Mouse (Mus musculus) heart, embryonic 13.5 days (tissue): ENCODE results near the gene Ggt5. TPM values are rescaled to one million over a fixed set of nuclear protein-coding genes. Genes with fewer than 3 reads are reported as not detected.

Source experiments
- ATAC-seq: fragments of 200-750 bp; cut with Nextera tagmentation; 2 replicates; pipeline ENCODE4 v1.8.0; 2017; ENCODE audit warnings: moderate TSS enrichment; ENCODE audit not compliant: insufficient number of reproducible peaks, low FRiP score, low TSS enrichment; ENCODE audit errors: extremely low read depth
- H3K27ac ChIP-seq: fragments of 300-500 bp; sonication (generic); replicated peaks from 2 replicates; pipeline ENCODE4 v1.5.1; 2015; ENCODE audit warnings: moderate library complexity, mild to moderate bottlenecking, inconsistent platforms
- H3K27me3 ChIP-seq: fragments of 300-500 bp; sonication (generic); replicated peaks from 2 replicates; pipeline ENCODE4 v1.6.1; 2015; ENCODE audit warnings: mild to moderate bottlenecking, inconsistent platforms
- H3K36me3 ChIP-seq: fragments of 300-500 bp; sonication (generic); 2 replicates; pipeline ENCODE4 v1.6.1; 2015; ENCODE audit warnings: mild to moderate bottlenecking, inconsistent platforms
- H3K4me1 ChIP-seq: fragments of 300-500 bp; sonication (generic); 2 replicates; pipeline ENCODE4 v1.6.1; 2015; ENCODE audit warnings: inconsistent platforms
- H3K4me2 ChIP-seq: fragments of 300-500 bp; sonication (generic); 2 replicates; pipeline ENCODE4 v1.6.1; 2015; ENCODE audit warnings: inconsistent platforms, mild to moderate bottlenecking, moderate library complexity
- H3K4me3 ChIP-seq: fragments of 300-500 bp; sonication (generic); 2 replicates; pipeline ENCODE4 v1.5.1; 2015; ENCODE audit warnings: moderate library complexity, mild to moderate bottlenecking, inconsistent platforms
- H3K9ac ChIP-seq: fragments of 300-500 bp; sonication (generic); 2 replicates; pipeline ENCODE4 v1.6.1; 2015; ENCODE audit warnings: inconsistent platforms, mild to moderate bottlenecking, moderate library complexity
- H3K9me3 ChIP-seq: fragments of 300-500 bp; sonication (generic); 2 replicates; pipeline ENCODE4 v1.6.1; 2016; ENCODE audit warnings: inconsistent platforms
- WGBS: fragments of 180-500 bp; shearing (Covaris S2); methylation state at CpG from one replicate; pipeline ENCODE4 v1.1.7; 2015; ENCODE audit warnings: mixed read lengths; 5-methylcytosine and 5-hydroxymethylcytosine counted together
- polyA plus RNA-seq: library from polyadenylated mRNA; unstranded; fragments of >200 nt; fragmentation: Nextera tagmentation; extraction: Ambion mirVana; gene quantifications from 2 replicates; pipeline ENCODE4 v1.2.1, GENCODE M21; 2015

Gene Ggt5
- polyA plus RNA-seq, 1 experiment from 2014 or later, result 7.1 TPM

- 52% methylated on average over 16 of the region's 16 CpGs for WGBS
- H3K36me3 ChIP-seq, result no peaks in the 10 kb centered on the region
- H3K27ac ChIP-seq, result peak overlapping the region; percentile 78
- ATAC-seq, result no peak
- peak overlapping the region; percentile 37 for H3K4me3 ChIP-seq
- H3K9me3 ChIP-seq, result no peaks in the 10 kb centered on the region
- H3K9ac ChIP-seq, result peak overlapping the region; percentile 66
- H3K4me1 ChIP-seq, result peaks cover 53% of the 10 kb centered on the region
- peaks cover 15% of the 10 kb centered on the region for H3K27me3 ChIP-seq
- peak overlapping the region; percentile 62 for H3K4me2 ChIP-seq
Measured at GRCm38 (mm10) chr10:75589651-75590050, 511 bp downstream of the Ggt5 start.

- Histone ChIP-seq H3K9me3 (no peaks in the 10 kb centered on the region), H3K4me2 (peak overlapping the region; percentile 62), H3K9ac (no peak overlapping the region), H3K4me3 (no peak overlapping the region), H3K27ac (peak overlapping the region; percentile 78), H3K4me1 (peaks cover 55% of the 10 kb centered on the region), H3K36me3 (no peaks in the 10 kb centered on the region), H3K27me3 (0 out of 2 replicates have a peak, but pooled peaks cover 4% of the 10 kb centered on the region)
- WGBS, result 60% methylated on average over 12 of the region's 12 CpGs
- no peak for ATAC-seq
Measured at GRCm38 (mm10) chr10:75591211-75591894, 2.2 kb downstream of the Ggt5 start.

GRCm38 (mm10) chr10:75592585-75592984 is 3.4 kb downstream of the Ggt5 start:
- Histone ChIP-seq H3K9me3 (peaks cover 10% of the 10 kb centered on the region), H3K27me3 (no peaks in the 10 kb centered on the region), H3K36me3 (no peaks in the 10 kb centered on the region), H3K9ac (no peak overlapping the region), H3K27ac (peak overlapping the region; percentile 78; the same call in 1 of the 2 replicates), H3K4me2 (no peak overlapping the region), H3K4me3 (no peak overlapping the region), H3K4me1 (peaks cover 51% of the 10 kb centered on the region)
- ATAC-seq, result no peak
- WGBS, result 64% methylated on average over 7 of the region's 7 CpGs

GRCm38 (mm10) chr10:75595981-75596380 is 6.8 kb downstream of the Ggt5 start:
- H3K36me3 ChIP-seq, result peaks cover 4% of the 10 kb centered on the region; the same call in 1 of the 2 replicates
- H3K4me3 ChIP-seq, result no peak overlapping the region
- no peaks in the 10 kb centered on the region for H3K27me3 ChIP-seq
- no peak for ATAC-seq
- H3K4me1 ChIP-seq, result peaks cover 20% of the 10 kb centered on the region
- peaks cover 15% of the 10 kb centered on the region for H3K9me3 ChIP-seq
- no peak overlapping the region for H3K9ac ChIP-seq
- no peak overlapping the region for H3K4me2 ChIP-seq
- no peak overlapping the region for H3K27ac ChIP-seq
- 67% methylated on average over 8 of the region's 8 CpGs for WGBS

GRCm38 (mm10) chr10:75600189-75600730 is 11.1 kb downstream of the Ggt5 start:
- Histone ChIP-seq H3K27ac (no peak overlapping the region), H3K36me3 (peaks cover 4% of the 10 kb centered on the region; the same call in 1 of the 2 replicates), H3K4me2 (no peak overlapping the region), H3K9me3 (peaks cover 15% of the 10 kb centered on the region), H3K4me3 (no peak overlapping the region), H3K4me1 (peaks cover 5% of the 10 kb centered on the region), H3K27me3 (no peaks in the 10 kb centered on the region), H3K9ac (no peak overlapping the region)
- ATAC-seq, result no peak
- 57% methylated on average over 7 of the region's 7 CpGs for WGBS

GRCm38 (mm10) chr10:75605162-75605846 is 16.2 kb downstream of the Ggt5 start:
- WGBS, result 32% methylated on average over 11 of the region's 11 CpGs
- Histone ChIP-seq H3K27ac (no peak overlapping the region), H3K36me3 (no peaks in the 10 kb centered on the region), H3K9me3 (no peaks in the 10 kb centered on the region), H3K4me3 (no peak overlapping the region), H3K27me3 (no peaks in the 10 kb centered on the region), H3K4me1 (peaks cover 10% of the 10 kb centered on the region), H3K4me2 (no peak overlapping the region), H3K9ac (no peak overlapping the region)
- ATAC-seq, result no peak

- no peak overlapping the region for H3K4me2 ChIP-seq
- WGBS, result 79% methylated on average over 4 of the region's 4 CpGs
- ATAC-seq, result no peak
- H3K9me3 ChIP-seq, result no peaks in the 10 kb centered on the region
- no peak overlapping the region for H3K27ac ChIP-seq
- peaks cover 12% of the 10 kb centered on the region for H3K4me1 ChIP-seq
- no peak overlapping the region for H3K4me3 ChIP-seq
- no peak overlapping the region for H3K9ac ChIP-seq
- no peaks in the 10 kb centered on the region for H3K36me3 ChIP-seq
- no peaks in the 10 kb centered on the region for H3K27me3 ChIP-seq
Measured at GRCm38 (mm10) chr10:75607253-75607652, 18.1 kb downstream of the Ggt5 start.

- Histone ChIP-seq H3K36me3 (no peaks in the 10 kb centered on the region), H3K4me2 (no peak overlapping the region)
- 83% methylated on average over 11 of the region's 11 CpGs for WGBS
Measured at GRCm38 (mm10) chr10:75608975-75609374, 19.8 kb downstream of the Ggt5 start.

GRCm38 (mm10) chr10:75610486-75610885 is 21.3 kb downstream of the Ggt5 start:
- Histone ChIP-seq H3K36me3 (no peaks in the 10 kb centered on the region), H3K27ac (no peak overlapping the region), H3K4me2 (no peak overlapping the region), H3K4me1 (peaks cover 6% of the 10 kb centered on the region), H3K9ac (no peak overlapping the region), H3K27me3 (no peaks in the 10 kb centered on the region), H3K9me3 (no peaks in the 10 kb centered on the region), H3K4me3 (no peak overlapping the region)
- WGBS, result 46% methylated on average over 7 of the region's 7 CpGs
- no peak for ATAC-seq

More at GRCm38 (mm10) chr10:75608975-75609374, 19.8 kb downstream of the Ggt5 start:
- H3K27ac ChIP-seq, result no peak overlapping the region
- H3K9me3 ChIP-seq, result no peaks in the 10 kb centered on the region
- H3K27me3 ChIP-seq, result no peaks in the 10 kb centered on the region
- H3K9ac ChIP-seq, result no peak overlapping the region
- H3K4me3 ChIP-seq, result no peak overlapping the region
- ATAC-seq, result no peak
- H3K4me1 ChIP-seq, result peaks cover 12% of the 10 kb centered on the region

GRCm38 (mm10) chr10:75616044-75616443 is 26.9 kb downstream of the Ggt5 start:
- no peak overlapping the region for H3K4me3 ChIP-seq
- no peak for ATAC-seq
- H3K9ac ChIP-seq, result no peak overlapping the region
- H3K4me1 ChIP-seq, result no peaks in the 10 kb centered on the region
- H3K36me3 ChIP-seq, result no peaks in the 10 kb centered on the region
- 80% methylated on average over 4 of the region's 4 CpGs for WGBS
- H3K4me2 ChIP-seq, result no peak overlapping the region
- H3K27ac ChIP-seq, result no peak overlapping the region
- H3K9me3 ChIP-seq, result no peaks in the 10 kb centered on the region
- H3K27me3 ChIP-seq, result no peaks in the 10 kb centered on the region

GRCm38 (mm10) chr10:75620818-75621217 is 31.7 kb downstream of the Ggt5 start:
- H3K9me3 ChIP-seq, result 0 out of 2 replicates have a peak, but pooled peaks cover 4% of the 10 kb centered on the region
- H3K27me3 ChIP-seq, result no peaks in the 10 kb centered on the region
- H3K9ac ChIP-seq, result no peak overlapping the region
- no peak for ATAC-seq
- H3K4me3 ChIP-seq, result no peak overlapping the region
- WGBS, result 44% methylated on average over 3 of the region's 3 CpGs
- H3K4me2 ChIP-seq, result no peak overlapping the region
- H3K4me1 ChIP-seq, result 0 out of 2 replicates have a peak, but pooled peaks cover 1% of the 10 kb centered on the region
- no peak overlapping the region for H3K27ac ChIP-seq
- no peaks in the 10 kb centered on the region for H3K36me3 ChIP-seq
